Mouse (Mus musculus) monocyte, adult 59 days (primary cell): ENCODE results near the gene Mkks. TPM values are rescaled to one million over a fixed set of nuclear protein-coding genes. Genes with fewer than 3 reads are reported as not detected.

ENCODE experiments used
- total RNA-seq, 2 experiments: library from RNA; stranded (reverse); gene quantifications; one replicate each; pipeline ENCODE4 v1.2.4; 2023

The Mkks gene
- 1 to 10 TPM; 3.2 to 8.2 TPM for total RNA-seq

GRCm38 (mm10) chr2:136891068-136891950 is at the start of gene Mkks, which contains the start of the genes Slx4ip and AL731706.1:
TSS of gene Mkks (minus strand) at chr2:136891389.
TSS of gene Slx4ip (plus strand) at chr2:136891218.
TSS of gene AL731706.1 (minus strand) at chr2:136891389.

GRCm38 (mm10) chr2:136885579-136885978 is 5.6 kb downstream of the Mkks start, which contains the start of gene AL731706.2:
TSS of gene AL731706.2 (minus strand) at chr2:136885679.

Other genes starting within 250 kb of the Mkks start
- gene Snap25, start 177.9 kb downstream of the Mkks start, total RNA-seq = not detected
- gene AL731706.2, start 5.7 kb downstream of the Mkks start, total RNA-seq = 10 to 100 TPM in 1 of 2 experiments, not detected in 1; 12.3 TPM
- gene Slx4ip, start 171 bp downstream of the Mkks start, total RNA-seq = 1 to 10 TPM; 5.1 to 7.6 TPM
- gene AL731706.1, start within 50 bp of the Mkks start, total RNA-seq = 1 to 10 TPM; 4.4 to 8.4 TPM
- 10 to 100 TPM; 13.4 to 14.9 TPM for gene Jag1, start 225.3 kb upstream of the Mkks start, total RNA-seq